Mouse (Mus musculus) left cerebral cortex, adult 2 months (tissue): ENCODE measurements around the gene Gucd1. TPM values are rescaled to one million over a fixed set of nuclear protein-coding genes. Genes with fewer than 3 reads are reported as not detected.
"Not testable (repeated sequence)": the region's sequence is repeated elsewhere in the genome, so short reads cannot be mapped to it uniquely, and the experiment has no call there.

Source experiments
- DNase-seq, 2 experiments: peaks; one replicate each; pipeline ENCODE4 v3.0.0; 2021 to 2022; ENCODE audit warnings: low spot score in 2 of 2, mixed read lengths in 1 of 2; ENCODE audit errors: extremely low spot score in 1 of 2
- H3K27ac ChIP-seq: fragments of 200-600 bp; 2 replicates; pipeline ENCODE4 v1.8.1; 2022
- H3K4me3 ChIP-seq: fragments of 200-600 bp; 2 replicates; pipeline ENCODE4 v1.8.1; 2022
- CTCF ChIP-seq: fragments of 200-600 bp; IDR thresholded peaks from 2 replicates; pipeline ENCODE4 v1.8.1; 2022; ENCODE audit warnings: antibody characterized with exemption, mild to moderate bottlenecking, moderate library complexity
- intact Hi-C: fragments of 180-260 bp; cut with DNase I; formaldehyde crosslinking; loops from one replicate; pipeline ENCODE4 v1.15.1; 2025
- total RNA-seq, 2 experiments: library from RNA; stranded (reverse); gene quantifications; 2 replicates each; pipeline ENCODE4 v1.2.3; 2021

The Gucd1 gene
- total RNA-seq, 2 experiments from 2014 or later = 16.8 to 18.1 TPM

GRCm38 (mm10) chr10:75481703-75482102 is 36.1 kb downstream of the Gucd1 start:
- TF ChIP-seq CTCF = no peak
- no peak overlapping the region for H3K4me3 ChIP-seq
- intact Hi-C loops = no loop called here
- no peak overlapping the region for H3K27ac ChIP-seq
- no peak for DNase-seq

DNA sequence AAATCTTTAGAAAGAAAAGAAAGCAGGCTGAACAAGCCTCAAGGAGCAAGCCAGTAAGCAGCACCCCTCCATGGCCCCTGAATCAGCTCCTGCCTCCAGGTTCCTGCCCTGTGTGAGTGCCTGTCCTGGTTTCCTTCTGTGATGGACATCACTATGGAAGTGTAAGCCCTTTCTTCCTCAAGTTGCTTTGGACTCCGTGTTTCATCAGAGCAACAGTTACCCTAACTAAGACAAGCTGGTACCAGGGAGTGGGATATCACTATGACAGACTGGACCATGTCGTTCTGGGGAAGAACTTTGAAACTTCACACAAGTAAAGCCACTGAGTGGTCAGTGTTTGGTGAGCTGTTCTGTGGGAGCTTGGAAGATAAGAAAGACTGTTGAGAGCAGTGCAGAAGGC is 37.8 kb downstream of the Gucd1 start:
- intact Hi-C loops = no loop called here

GRCm38 (mm10) chr10:75477034-75477433 is 40.7 kb downstream of the Gucd1 start:
- TF ChIP-seq CTCF = no peak
- Histone ChIP-seq H3K27ac (no peak overlapping the region), H3K4me3 (no peak overlapping the region)
- DNase-seq = no peak
- intact Hi-C loops = no loop called here

More for the DNA sequence above, 37.8 kb downstream of the Gucd1 start:
- no peak for TF ChIP-seq CTCF
- DNase-seq = no peak
- no peak overlapping the region for H3K4me3 ChIP-seq
- no peak overlapping the region for H3K27ac ChIP-seq

DNA sequence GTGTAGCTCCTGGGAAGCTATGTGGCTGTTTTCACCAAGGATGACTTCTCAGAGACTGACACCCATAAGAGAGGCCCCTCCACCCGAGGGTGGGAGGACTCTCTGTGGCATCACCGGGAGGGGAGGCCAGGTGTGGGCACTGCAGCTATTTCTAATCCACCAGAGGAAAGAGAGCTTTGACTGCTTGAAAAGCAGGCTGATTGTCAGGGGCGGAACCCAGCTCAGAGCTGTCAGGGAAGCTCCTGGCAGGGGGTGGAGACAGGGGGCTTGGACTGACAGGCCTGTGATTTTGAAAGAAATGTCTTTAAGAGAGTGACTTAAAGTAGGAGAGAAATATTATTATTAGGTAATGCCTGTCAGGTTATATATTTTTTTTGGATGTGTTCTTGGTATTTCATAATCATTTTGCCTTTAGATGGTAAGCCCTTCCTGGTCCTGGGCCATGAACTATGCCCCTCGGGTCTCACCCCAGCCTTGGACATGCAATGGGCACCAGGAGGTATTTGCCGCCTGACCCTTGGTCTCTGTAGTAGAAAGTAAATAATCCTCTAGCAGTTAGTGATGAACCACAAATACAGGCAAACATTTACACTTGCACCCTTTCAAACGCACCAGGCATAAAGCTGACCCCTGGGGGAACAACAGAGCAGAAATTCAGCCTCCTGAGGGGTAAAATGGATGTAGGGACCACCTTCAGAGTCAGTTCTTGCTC is 42.5 kb downstream of the Gucd1 start:
- DNase-seq, intact Hi-C loops, H3K4me3 ChIP-seq, H3K27ac ChIP-seq: not testable (repeated sequence)

GRCm38 (mm10) chr10:75474571-75474970 is 43.2 kb downstream of the Gucd1 start:
- H3K27ac ChIP-seq = no peak overlapping the region

GRCm38 (mm10) chr10:75473411-75473810 is 44.4 kb downstream of the Gucd1 start:
- TF ChIP-seq CTCF = no peak
- Histone ChIP-seq H3K27ac (no peak overlapping the region), H3K4me3 (no peak overlapping the region)
- intact Hi-C loops = no loop called here
- DNase-seq = no peak

More at GRCm38 (mm10) chr10:75474571-75474970, 43.2 kb downstream of the Gucd1 start:
- DNase-seq = no peak
- intact Hi-C loops = no loop called here
- TF ChIP-seq CTCF = no peak
- no peak overlapping the region for H3K4me3 ChIP-seq

GRCm38 (mm10) chr10:75465781-75466550 is 51.8 kb downstream of the Gucd1 start:
- Histone ChIP-seq H3K27ac (no peak overlapping the region), H3K4me3 (no peak overlapping the region)
- DNase-seq = no peak
- no peak for TF ChIP-seq CTCF
- intact Hi-C loops = no loop called here

- no peak for TF ChIP-seq CTCF
- intact Hi-C loops = no loop called here
- DNase-seq = no peak
- Histone ChIP-seq H3K27ac (no peak overlapping the region), H3K4me3 (no peak overlapping the region)
Observed at GRCm38 (mm10) chr10:75462728-75463127, 55.0 kb downstream of the Gucd1 start.

- Histone ChIP-seq H3K27ac (no peak overlapping the region), H3K4me3 (no peak overlapping the region)
- no peak for DNase-seq
- no peak for TF ChIP-seq CTCF
- intact Hi-C loops = no loop called here
Observed at GRCm38 (mm10) chr10:75458329-75458728, 59.4 kb downstream of the Gucd1 start.

DNA sequence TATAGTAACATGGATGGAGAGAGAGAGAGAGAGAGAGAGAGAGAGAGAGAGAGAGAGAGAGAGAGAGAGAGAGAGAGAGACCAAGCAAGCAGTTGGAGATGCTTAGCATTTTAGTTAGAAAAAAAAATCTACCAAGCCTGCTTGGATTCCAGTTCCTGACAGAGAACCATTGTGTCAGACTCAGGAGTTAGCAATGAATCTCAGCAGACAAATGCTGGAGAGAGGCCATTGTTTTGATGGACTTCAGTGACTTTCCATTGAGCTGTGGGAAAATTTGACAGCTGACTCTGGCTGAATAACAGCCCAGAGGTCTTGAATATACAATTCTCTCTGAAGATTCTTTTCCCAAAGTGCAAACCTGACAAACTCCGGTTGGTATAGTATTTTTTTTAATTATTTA is 59.9 kb downstream of the Gucd1 start:
- intact Hi-C loops = no loop called here
- no peak for DNase-seq
- Histone ChIP-seq H3K27ac (no peak overlapping the region), H3K4me3 (no peak overlapping the region)
- TF ChIP-seq CTCF = no peak

DNA sequence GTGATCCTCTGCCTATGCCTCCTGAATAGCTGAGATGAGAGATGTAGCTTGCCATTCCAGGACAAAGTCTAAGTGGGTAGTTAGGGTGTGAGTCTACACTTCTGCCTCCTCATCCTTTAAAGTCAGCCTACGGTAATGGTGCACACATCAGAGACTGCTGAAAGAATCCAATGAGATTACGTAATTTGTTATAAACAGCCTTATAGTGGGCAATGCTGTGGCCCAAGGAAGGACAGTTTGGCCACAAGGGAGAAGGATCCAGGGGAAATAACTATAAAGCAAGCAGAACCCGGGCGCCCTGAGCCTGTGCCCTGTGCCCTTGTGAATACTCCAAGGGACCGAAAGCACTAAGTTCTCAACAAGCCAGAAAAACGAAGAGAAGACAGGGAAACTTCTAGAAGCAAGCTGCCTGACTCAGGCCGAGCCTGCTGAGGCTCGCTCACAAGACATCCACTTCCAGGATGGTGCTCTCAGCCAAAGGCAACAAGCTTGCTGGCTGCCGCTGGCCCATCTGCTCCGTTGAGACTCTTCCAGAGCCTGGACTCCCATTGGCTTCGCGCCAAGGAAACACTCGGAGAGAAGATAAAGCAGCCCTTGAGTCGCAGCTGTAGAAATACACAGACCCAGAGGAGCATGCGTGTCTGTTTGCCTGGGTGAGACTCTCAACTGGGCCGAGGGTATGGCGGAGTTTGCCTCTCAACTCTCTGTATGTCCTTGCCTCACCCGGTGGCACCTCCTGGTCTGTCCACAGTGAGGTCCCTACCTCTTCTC is 61.5 kb downstream of the Gucd1 start:
- intact Hi-C loops, H3K4me3 ChIP-seq, DNase-seq: not testable (repeated sequence)
- 0 out of 2 replicates have a peak overlapping the region, but pooled peaks have one; percentile 19 for H3K27ac ChIP-seq
